Mouse (Mus musculus) intestine, postnatal 0 days (tissue): ENCODE results near the gene Cask. TPM values are rescaled to one million over a fixed set of nuclear protein-coding genes. Genes with fewer than 3 reads are reported as not detected.

Experiments
- ATAC-seq: fragments of 200-750 bp; cut with Nextera tagmentation; 2 replicates; pipeline ENCODE4 v1.8.0; 2017; ENCODE audit warnings: mild to moderate bottlenecking, moderate TSS enrichment, moderate library complexity
- H3K27ac ChIP-seq: fragments of 300-500 bp; sonication (generic); 2 replicates; pipeline ENCODE4 v1.5.1; 2014; ENCODE audit warnings: mild to moderate bottlenecking, low read depth, low read length, moderate library complexity
- H3K27me3 ChIP-seq: fragments of 300-500 bp; sonication (generic); replicated peaks from 2 replicates; pipeline ENCODE4 v1.6.1; 2014; ENCODE audit warnings: low read length, mixed read lengths; ENCODE audit not compliant: control insufficient read depth, insufficient read depth
- H3K36me3 ChIP-seq: fragments of 300-500 bp; sonication (generic); 2 replicates; pipeline ENCODE4 v1.6.1; 2014; ENCODE audit warnings: mild to moderate bottlenecking, moderate library complexity; ENCODE audit not compliant: control insufficient read depth, insufficient read depth
- H3K4me1 ChIP-seq: fragments of 300-500 bp; sonication (generic); replicated peaks from 2 replicates; pipeline ENCODE4 v1.6.1; 2014; ENCODE audit warnings: antibody characterized with exemption, low read length, mixed read lengths; ENCODE audit not compliant: control insufficient read depth, insufficient read depth
- H3K4me2 ChIP-seq: fragments of 300-500 bp; sonication (generic); replicated peaks from 2 replicates; pipeline ENCODE4 v1.6.1; 2014; ENCODE audit warnings: low read depth, mild to moderate bottlenecking, moderate library complexity
- H3K4me3 ChIP-seq: fragments of 300-500 bp; sonication (generic); 2 replicates; pipeline ENCODE4 v1.5.1; 2014; ENCODE audit warnings: low read depth, low read length
- H3K9ac ChIP-seq: fragments of 300-500 bp; sonication (generic); 2 replicates; pipeline ENCODE4 v1.6.1; 2014; ENCODE audit warnings: mild to moderate bottlenecking, low read depth, low read length
- H3K9me3 ChIP-seq: fragments of 300-500 bp; sonication (generic); 2 replicates; pipeline ENCODE4 v1.6.1; 2016; ENCODE audit warnings: mixed run types; ENCODE audit not compliant: control insufficient read depth
- CTCF ChIP-seq: sonication (generic); IDR thresholded peaks from 2 replicates; pipeline ENCODE4 v1.5.1; 2016; ENCODE audit warnings: low read depth, mild to moderate bottlenecking, control low read depth, antibody characterized with exemption, moderate library complexity
- WGBS: fragments of 180-500 bp; shearing (Covaris S2); extraction: QIAGEN DNeasy Blood & Tissue Kit; methylation state at CpG from one replicate; pipeline ENCODE4 v1.1.7; 2014; 5-methylcytosine and 5-hydroxymethylcytosine counted together
- polyA plus RNA-seq: library from polyadenylated mRNA; unstranded; fragments of >200 nt; fragmentation: Nextera tagmentation; extraction: Ambion mirVana; gene quantifications from 2 replicates; pipeline ENCODE4 v1.2.1, GENCODE M21; 2015

Gene Cask
- polyA plus RNA-seq, 1 experiment from 2014 or later = 9.0 TPM

GRCm38 (mm10) chrX:13847502-13847851 lies 3.7 kb downstream of the Cask start:
- peak overlapping the region; percentile 61 for H3K4me3 ChIP-seq
- 0 out of 2 replicates have a peak, but pooled peaks have one; percentile 50 for ATAC-seq
- no peaks in the 10 kb centered on the region for H3K9me3 ChIP-seq
- no peak for TF ChIP-seq CTCF
- H3K4me2 ChIP-seq = peak overlapping the region; percentile 69
- H3K36me3 ChIP-seq = no peaks in the 10 kb centered on the region
- WGBS = 23% methylated on average over 7 of the region's 7 CpGs
- no peaks in the 10 kb centered on the region for H3K27me3 ChIP-seq
- H3K9ac ChIP-seq = 0 out of 2 replicates have a peak overlapping the region, but pooled peaks have one; percentile 17
- H3K4me1 ChIP-seq = no peaks in the 10 kb centered on the region
- peak overlapping the region; percentile 62 for H3K27ac ChIP-seq

GRCm38 (mm10) chrX:13846653-13847501 lies 4.3 kb downstream of the Cask start:
- Histone ChIP-seq H3K27ac (peak overlapping the region; percentile 73), H3K9me3 (no peaks in the 10 kb centered on the region), H3K9ac (peak overlapping the region; percentile 62), H3K36me3 (no peaks in the 10 kb centered on the region), H3K27me3 (no peaks in the 10 kb centered on the region), H3K4me2 (peak overlapping the region; percentile 69), H3K4me3 (peak overlapping the region; percentile 61), H3K4me1 (no peaks in the 10 kb centered on the region)
- WGBS = 17% methylated on average over 53 of the region's 59 CpGs
- peak; percentile 39; the same call in 1 of the 2 replicates for TF ChIP-seq CTCF
- peak; percentile 91 for ATAC-seq

- peak overlapping the region; percentile 62 for H3K9ac ChIP-seq
- H3K4me1 ChIP-seq = no peaks in the 10 kb centered on the region
- peak overlapping the region; percentile 61 for H3K4me3 ChIP-seq
- WGBS = 19% methylated on average over 66 of the region's 100 CpGs
- no peaks in the 10 kb centered on the region for H3K27me3 ChIP-seq
- no peaks in the 10 kb centered on the region for H3K9me3 ChIP-seq
- peak; percentile 43 for TF ChIP-seq CTCF
- peak overlapping the region; percentile 73 for H3K27ac ChIP-seq
- peak; percentile 80 for ATAC-seq
- no peaks in the 10 kb centered on the region for H3K36me3 ChIP-seq
- peak overlapping the region; percentile 63 for H3K4me2 ChIP-seq
Measured at GRCm38 (mm10) chrX:13845858-13846652, 5.1 kb downstream of the Cask start.

DNA sequence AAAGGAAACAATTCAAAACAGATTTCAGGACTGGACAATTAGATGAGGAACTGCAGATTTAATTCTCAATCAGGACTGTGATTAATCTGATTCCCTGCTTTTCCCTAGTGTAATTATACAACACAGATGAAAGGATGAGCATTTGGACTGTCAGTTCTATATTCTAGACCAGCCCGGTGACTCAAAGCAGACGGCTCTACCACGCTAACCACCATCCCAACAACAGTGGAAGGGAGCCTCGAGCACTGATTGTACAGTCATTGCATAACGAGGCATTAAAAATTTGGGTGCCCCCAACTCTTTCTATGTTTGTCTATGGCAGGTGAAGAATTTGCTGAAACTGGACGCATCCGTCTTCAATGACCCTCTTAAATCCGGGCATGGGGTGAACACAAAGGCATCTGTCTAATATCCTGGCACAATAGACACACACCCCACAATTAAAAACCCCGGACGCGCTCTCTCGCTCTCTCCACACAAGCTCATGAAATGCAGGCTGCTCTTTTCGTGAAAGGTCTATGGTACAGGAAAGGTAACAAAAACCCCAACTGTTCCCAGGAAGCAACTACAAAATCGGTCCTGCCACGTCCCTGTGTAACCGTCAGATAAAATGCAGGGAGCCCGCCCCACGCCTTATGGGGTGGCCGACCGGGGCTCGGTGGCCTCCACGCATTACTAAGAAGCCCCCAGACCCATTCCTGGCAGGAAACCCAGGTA lies 5.9 kb downstream of the Cask start:
- ATAC-seq = no peak
- 0 out of 2 replicates have a peak overlapping the region, but pooled peaks have one; percentile 73 for H3K27ac ChIP-seq
- no peak for TF ChIP-seq CTCF
- no peaks in the 10 kb centered on the region for H3K9me3 ChIP-seq
- H3K4me3 ChIP-seq = peak overlapping the region; percentile 61
- no peaks in the 10 kb centered on the region for H3K4me1 ChIP-seq
- H3K4me2 ChIP-seq = peak overlapping the region; percentile 63
- WGBS = 31% methylated on average over 22 of the region's 22 CpGs
- H3K9ac ChIP-seq = peak overlapping the region; percentile 62
- no peaks in the 10 kb centered on the region for H3K36me3 ChIP-seq
- no peaks in the 10 kb centered on the region for H3K27me3 ChIP-seq

GRCm38 (mm10) chrX:13822792-13823191 lies 28.4 kb downstream of the Cask start:
- no peak overlapping the region for H3K27ac ChIP-seq
- no peak overlapping the region for H3K4me2 ChIP-seq
- H3K27me3 ChIP-seq = no peaks in the 10 kb centered on the region
- no peaks in the 10 kb centered on the region for H3K4me1 ChIP-seq
- TF ChIP-seq CTCF = no peak
- ATAC-seq = no peak
- WGBS = 77% methylated on average over 1 of the region's 1 CpGs
- no peak overlapping the region for H3K9ac ChIP-seq
- no peaks in the 10 kb centered on the region for H3K36me3 ChIP-seq
- H3K4me3 ChIP-seq = no peak overlapping the region
- no peaks in the 10 kb centered on the region for H3K9me3 ChIP-seq

DNA sequence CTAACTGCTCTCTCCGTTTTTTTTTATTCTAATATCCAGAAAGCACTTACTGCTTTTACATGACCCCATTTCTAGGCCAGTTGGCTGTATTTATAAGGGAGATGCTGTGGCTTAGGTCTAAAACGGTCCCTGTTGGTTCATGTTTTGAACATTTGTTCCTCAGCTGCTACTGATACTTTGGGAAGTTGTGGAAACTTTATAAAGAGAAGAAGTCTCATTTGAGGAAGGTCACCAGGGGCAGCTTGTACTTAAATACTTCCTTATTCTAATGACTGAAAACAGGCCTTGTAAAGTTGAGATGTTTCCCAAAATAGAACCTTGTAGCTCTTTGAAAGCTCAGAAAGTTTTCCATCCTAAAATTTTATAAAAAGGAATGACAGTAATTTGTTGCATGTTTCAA lies 52.4 kb downstream of the Cask start:
- 69% methylated on average over 2 of the region's 2 CpGs for WGBS
- H3K27ac ChIP-seq = no peak overlapping the region
- no peak overlapping the region for H3K9ac ChIP-seq
- no peaks in the 10 kb centered on the region for H3K36me3 ChIP-seq
- H3K9me3 ChIP-seq = no peaks in the 10 kb centered on the region
- no peaks in the 10 kb centered on the region for H3K27me3 ChIP-seq
- no peak overlapping the region for H3K4me3 ChIP-seq
- H3K4me1 ChIP-seq = no peaks in the 10 kb centered on the region
- no peak for ATAC-seq
- TF ChIP-seq CTCF = no peak
- no peak overlapping the region for H3K4me2 ChIP-seq
